Mouse (Mus musculus) B cell, adult (primary cell): ENCODE results near the gene Yif1a. TPM values are rescaled to one million over a fixed set of nuclear protein-coding genes. Genes with fewer than 3 reads are reported as not detected.

Experiments used
- total RNA-seq: library from RNA; stranded (reverse); gene quantifications from 4 replicates; pipeline ENCODE4 v1.2.4, GENCODE M21; 2023; ENCODE audit not compliant: inconsistent age

Gene Yif1a
- 30.3 to 38.1 TPM (median 35.5 TPM) in 4 replicates for total RNA-seq

DNA sequence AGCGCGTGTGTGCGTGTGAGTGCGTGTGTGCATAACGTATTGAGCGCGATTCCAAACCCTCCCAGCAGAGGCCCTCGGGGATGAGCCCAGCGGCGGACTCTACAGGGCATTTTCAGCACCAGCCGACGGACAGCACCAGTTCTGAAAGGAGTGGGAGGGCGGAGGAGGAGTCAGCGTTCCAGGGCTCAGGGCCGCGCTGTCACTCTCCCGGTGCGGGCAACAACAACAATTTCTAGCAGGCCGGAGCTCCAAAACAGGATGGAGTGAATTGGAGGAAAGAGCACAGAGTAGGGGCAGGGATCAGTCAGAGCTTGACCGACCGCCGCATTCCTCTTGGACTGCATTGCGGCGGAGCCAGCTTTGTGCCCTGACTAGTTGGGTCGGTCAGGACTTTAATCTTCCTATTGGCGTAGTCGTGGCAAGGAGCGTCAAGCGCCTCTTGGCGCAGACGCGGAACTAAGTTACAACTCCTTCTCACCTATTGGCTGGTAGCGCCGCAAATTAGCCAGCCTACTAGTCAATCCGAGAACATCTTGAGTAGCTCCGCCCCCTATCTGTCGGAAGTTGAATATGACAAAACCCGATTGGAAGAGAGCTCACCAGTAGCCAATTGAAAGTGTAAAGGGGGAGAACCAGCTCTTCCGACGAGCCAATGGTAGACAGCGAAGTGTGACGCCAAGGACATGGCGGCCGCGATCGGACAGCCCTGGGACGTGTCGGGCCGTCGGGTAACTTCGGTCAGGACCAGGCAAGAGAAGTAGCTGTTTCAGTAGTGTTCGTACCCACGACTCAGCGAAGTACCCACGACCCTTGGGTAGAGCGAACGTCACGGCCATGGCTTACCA, at the start of gene Yif1a:
Gene Yif1a, plus strand, starts transcription at position 655 of the 845 bp plus-strand sequence.

DNA sequence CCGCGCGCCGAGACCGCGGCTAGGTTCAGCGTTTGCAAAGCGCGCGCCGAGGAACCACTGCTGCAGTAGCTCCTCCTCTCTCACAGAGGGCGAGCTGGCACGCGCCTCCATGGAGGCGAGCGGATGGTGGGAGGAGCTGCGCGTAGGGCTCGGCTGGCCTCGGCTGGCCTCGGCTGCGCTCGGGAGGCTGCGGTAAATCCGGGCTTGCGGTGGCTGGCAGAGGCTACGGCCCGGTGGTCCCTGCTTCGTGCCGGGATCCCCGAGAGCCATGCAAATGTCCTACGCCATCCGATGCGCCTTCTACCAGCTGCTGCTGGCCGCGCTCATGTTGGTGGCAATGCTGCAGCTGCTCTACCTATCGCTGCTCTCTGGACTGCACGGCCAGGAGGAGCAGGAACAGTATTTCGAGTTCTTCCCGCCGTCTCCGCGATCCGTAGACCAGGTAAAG, 49.6 kb upstream of the Yif1a start, which contains the start of the genes B4gat1 and AC124502.3:
Gene B4gat1, plus strand, starts transcription at position 118 of the 448 bp plus-strand sequence.
Gene AC124502.3, plus strand, starts transcription at position 183 of the 448 bp plus-strand sequence.

DNA sequence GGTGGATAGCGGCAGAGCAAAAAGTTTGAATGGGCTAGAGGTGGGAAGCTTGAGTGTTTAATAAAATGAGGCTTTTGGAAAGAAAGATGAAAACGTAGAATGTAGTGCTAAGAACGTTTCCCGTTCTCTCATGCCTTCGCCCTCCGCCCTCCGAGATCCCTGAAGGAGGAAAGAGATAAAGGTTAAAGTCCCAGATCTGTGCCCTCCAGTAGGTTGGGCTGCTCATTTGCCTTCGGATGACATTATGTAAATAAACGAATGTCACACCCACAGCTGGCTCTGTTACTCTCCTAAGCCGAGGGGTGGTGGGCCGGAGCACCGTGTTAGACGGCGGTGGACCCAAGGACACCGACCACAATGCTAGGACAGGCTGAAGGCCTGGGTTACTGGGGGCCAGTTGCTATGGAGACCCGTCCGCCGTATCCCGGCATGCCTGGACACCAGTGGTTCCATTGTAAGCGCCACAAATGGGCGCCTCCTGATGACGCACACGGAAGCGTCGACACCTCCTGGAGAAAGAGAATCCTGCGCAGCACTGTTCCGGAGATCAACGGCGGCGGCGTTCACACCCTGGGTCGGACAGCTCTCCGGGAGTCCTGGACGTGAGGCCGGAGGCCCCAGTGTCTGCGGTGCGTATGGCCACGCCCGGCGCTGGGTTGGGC, 47.3 kb upstream of the Yif1a start, which contains the start of gene Brms1:
Gene Brms1, plus strand, starts transcription at position 493 of the 662 bp plus-strand sequence.

DNA sequence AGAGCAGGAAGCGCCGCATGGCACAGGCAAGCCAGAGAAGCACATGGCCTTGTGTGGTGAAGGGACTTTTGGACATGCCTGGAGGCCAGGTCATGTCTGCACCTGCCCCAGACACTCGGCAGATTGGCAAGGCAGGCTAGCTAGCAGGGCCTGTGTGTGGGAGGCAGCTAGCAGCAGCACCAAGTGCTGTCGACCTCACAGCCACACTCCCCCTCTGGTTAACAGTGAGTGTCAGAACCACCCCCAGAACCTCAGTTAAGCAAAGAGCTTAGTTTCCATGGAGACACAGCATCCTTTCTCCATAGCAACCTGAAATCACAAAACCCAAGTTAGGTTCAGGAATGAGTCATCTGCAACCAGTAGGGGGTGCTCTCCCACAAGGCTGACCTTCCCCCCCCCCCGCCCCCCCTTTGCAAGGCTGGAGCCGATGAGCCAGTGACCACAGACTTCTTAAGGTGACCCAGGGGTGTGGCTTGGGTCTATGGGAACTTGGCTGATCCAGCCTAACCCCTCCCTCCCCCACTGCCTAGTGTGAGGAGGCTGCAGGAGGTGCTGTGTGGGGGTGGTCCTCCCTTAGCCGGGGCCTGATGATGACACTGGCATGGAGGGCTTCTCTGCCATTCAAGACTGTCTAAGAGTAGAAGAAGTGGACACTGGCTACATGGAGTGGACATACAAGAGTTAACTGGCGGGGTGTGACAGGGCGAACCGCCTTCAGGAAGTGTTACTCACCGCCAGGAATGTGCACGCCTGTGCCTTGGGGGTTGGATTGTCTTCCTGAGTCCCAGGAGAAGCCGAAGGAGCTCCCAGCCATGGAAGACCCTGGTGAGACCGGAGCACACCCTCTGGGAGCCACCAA, 38.1 kb upstream of the Yif1a start, which contains the start of gene Rin1:
Gene Rin1, plus strand, starts transcription at position 435 of the 859 bp plus-strand sequence.

DNA sequence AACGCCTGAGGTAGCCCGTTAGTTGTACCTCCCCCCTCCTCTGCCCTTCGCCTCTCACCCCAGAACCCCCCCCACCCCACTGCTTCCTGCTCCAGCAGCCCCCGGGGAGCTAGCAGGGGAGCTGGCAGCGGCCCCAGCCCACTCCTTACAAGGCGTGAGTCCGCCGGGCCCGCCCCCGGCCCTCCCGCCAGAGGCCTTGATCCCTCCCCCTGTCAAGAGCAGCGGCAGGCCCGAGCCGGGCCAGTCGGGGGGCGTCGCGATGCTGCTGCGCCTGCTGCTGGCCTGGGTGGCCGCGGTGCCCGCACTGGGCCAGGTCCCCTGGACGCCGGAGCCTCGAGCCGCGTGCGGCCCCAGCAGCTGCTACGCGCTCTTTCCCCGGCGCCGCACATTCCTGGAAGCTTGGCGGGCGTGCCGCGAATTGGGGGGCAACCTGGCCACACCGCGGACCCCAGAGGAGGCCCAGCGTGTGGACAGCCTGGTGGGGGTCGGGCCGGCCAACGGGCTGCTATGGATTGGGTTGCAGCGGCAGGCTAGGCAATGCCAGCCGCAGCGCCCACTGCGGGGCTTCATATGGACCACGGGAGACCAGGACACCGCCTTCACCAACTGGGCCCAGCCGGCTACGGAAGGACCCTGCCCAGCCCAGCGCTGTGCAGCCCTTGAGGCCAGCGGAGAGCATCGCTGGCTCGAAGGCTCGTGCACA, 20.3 kb upstream of the Yif1a start, which contains the start of gene Cd248:
Gene Cd248, plus strand, starts transcription at position 212 of the 703 bp plus-strand sequence.

DNA sequence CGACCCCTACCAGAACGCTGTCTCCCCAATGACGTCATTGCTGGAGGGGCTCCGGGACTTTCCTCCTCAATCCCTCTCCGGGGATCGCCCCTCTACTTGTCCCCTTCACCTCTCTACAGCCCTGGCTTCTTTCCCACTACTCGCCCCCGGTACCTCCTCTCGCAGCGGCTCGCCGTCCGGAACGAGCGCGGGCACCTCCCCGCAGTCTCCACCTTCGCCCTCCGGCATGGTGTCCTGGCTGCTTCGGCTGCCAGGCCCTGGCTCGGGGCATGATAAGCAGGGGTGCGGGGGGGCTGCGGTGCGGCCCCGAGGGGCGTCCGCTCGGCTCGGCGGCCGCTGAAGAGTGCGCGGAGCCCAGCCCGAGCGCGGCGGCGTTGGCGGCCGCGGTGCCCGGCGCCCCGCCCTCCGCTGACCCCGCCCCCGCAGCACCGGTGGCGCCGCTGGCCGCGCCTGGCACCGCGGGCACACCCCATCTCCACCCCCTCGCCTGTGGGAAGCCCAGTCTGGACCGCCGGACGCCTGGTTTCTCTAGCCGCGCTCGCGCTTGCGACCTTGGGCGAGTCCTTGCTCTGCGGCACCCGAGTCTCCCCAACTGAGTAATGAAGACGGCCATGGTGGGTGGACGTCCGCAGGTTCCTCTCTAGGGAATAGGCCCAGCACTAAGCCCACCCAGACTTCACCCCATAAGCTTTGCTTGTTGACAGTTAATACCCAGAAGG, 3.0 kb upstream of the Yif1a start, which contains the start of gene Tmem151a:
Gene Tmem151a, minus strand, starts transcription at position 387 of the 719 bp plus-strand sequence.

DNA sequence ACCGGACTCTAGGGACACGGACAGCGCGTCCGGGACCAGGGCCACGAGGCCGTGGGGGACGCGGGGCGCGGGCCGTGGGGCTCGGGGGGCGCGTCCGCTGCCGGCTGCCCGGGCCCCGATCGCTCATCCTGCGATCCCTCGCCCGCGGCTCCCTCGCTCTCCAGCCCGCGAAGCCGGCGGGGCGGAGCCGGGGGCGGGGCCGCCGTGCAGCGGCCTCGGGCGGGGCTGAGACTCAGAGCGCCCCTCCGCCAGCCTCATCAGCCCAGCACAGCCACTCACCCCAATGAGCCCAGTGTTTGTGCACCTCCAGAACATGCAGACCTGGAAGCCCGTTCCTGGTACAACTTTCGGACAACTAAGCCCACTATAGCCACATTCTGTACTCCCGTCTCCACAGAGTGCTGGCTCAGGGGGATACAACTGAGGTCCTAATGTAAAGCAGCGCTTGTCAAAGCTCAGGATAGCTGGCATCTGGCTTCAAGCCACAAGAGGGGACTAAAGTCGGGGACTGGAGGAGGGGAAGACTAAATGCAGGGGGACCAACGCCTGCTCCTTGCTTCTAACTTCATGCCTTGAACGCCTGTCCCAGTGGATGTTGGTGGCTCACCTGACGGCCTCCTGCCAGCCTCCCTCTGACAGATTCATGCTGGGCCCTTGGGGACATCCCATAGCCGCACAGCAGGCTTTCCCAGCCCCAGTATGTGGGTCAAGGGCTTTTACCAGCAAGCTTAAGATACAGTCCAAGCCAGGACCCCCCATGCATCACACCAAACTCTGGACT, 10.2 kb downstream of the Yif1a start, which contains the start of gene Cnih2:
Gene Cnih2, minus strand, starts transcription at position 159 of the 781 bp plus-strand sequence.

DNA sequence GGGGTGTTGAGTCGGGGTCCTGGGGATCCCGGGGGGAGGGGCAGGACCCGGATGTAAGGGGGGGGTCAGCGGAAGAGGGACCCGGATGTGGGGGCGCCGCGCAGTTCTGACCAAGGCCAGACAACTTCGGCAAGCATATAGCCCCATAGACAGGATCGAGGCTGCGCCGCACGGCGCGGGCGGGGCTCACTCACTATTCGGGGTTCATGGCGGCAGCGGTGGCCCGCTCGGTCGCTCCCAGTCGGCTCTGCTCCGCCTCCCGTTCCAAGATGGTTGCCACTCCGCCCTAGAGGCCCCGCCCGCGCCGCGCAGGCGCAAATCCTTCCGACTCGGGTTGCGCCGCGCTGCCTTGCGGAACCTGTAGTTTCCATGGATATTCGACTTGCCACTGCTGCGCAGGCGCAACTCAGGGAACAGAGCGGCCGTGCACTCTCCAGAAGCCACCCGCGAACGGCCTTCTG, 18.4 kb downstream of the Yif1a start, which contains the start of gene Rab1b:
Gene Rab1b, minus strand, starts transcription at position 342 of the 461 bp plus-strand sequence.

DNA sequence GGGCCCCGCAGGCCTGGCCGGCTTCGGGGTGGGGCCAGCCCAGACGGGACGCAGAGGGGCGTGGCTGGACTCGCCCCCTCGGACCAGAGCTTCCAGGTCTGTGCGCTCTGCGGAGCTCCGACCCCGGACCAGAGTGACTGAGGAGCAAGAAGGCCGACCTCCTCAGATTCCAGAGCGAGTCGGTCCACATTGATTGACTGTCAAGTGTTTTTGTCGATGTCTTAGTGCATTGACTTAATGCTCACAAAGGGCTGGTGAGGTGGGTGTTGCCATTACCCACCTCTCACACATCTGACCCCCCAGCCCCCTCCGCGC, 30.0 kb downstream of the Yif1a start, which contains the start of gene Klc2:
Gene Klc2, minus strand, starts transcription at position 177 of the 315 bp plus-strand sequence.

Other genes with a start within 250 kb of the Yif1a start
- gene Ccs, start 249.2 kb upstream of the Yif1a start, total RNA-seq: 22.2 to 26.6 TPM (median 24.0 TPM) in 4 replicates
- gene Ccdc87, start 249.2 kb upstream of the Yif1a start, total RNA-seq: not detected in 4 replicates
- gene Ctsf, start 233.4 kb upstream of the Yif1a start, total RNA-seq: 0.63 to 1.5 TPM (median 1.4 TPM) in 3 of 4 replicates, not detected in the other
- not detected in 4 replicates for gene Actn3, start 210.6 kb upstream of the Yif1a start, total RNA-seq
- 7.2 to 12.1 TPM (median 9.8 TPM) in 4 replicates for gene Zdhhc24, start 209.9 kb upstream of the Yif1a start, total RNA-seq
- 2.5 to 5.7 TPM (median 2.9 TPM) in 4 replicates for gene Bbs1, start 181.9 kb upstream of the Yif1a start, total RNA-seq
- gene Dpp3, start 160.3 kb upstream of the Yif1a start, total RNA-seq: 71.4 to 78.7 TPM (median 76.1 TPM) in 4 replicates
- 1.1 to 4.0 TPM (median 1.6 TPM) in 4 replicates for gene Peli3, start 145.4 kb upstream of the Yif1a start, total RNA-seq
- gene Mrpl11, start 126.4 kb upstream of the Yif1a start, total RNA-seq: 31.3 to 42.8 TPM (median 37.5 TPM) in 4 replicates
- gene Npas4, start 98.2 kb upstream of the Yif1a start, total RNA-seq: 0.22 TPM in 1 of 4 replicates, not detected in the others
- gene Slc29a2, start 64.7 kb upstream of the Yif1a start, total RNA-seq: 2.3 to 4.6 TPM (median 3.6 TPM) in 4 replicates
- gene B4gat1, start 49.7 kb upstream of the Yif1a start, total RNA-seq: 1.0 to 3.7 TPM (median 2.2 TPM) in 4 replicates
- 2.1 to 4.3 TPM (median 3.1 TPM) in 4 replicates for gene AC124502.3, start 49.6 kb upstream of the Yif1a start, total RNA-seq
- 59.2 to 67.2 TPM (median 63.0 TPM) in 4 replicates for gene Brms1, start 47.2 kb upstream of the Yif1a start, total RNA-seq
- 1.8 to 3.9 TPM (median 3.1 TPM) in 4 replicates for gene Rin1, start 38.1 kb upstream of the Yif1a start, total RNA-seq
- 0.18 TPM in 1 of 4 replicates, not detected in the others for gene Cd248, start 20.5 kb upstream of the Yif1a start, total RNA-seq
- 0.13 to 0.96 TPM in 2 of 4 replicates, not detected in the others for gene Tmem151a, start 3.0 kb upstream of the Yif1a start, total RNA-seq
- gene Cnih2, start 10.0 kb downstream of the Yif1a start, total RNA-seq: 0.78 to 1.9 TPM (median 1.5 TPM) in 4 replicates
- 101 to 112 TPM (median 105 TPM) in 4 replicates for gene Rab1b, start 18.5 kb downstream of the Yif1a start, total RNA-seq
- 34.5 to 38.0 TPM (median 36.7 TPM) in 4 replicates for gene Klc2, start 30.0 kb downstream of the Yif1a start, total RNA-seq
- gene Pacs1, start 184.6 kb downstream of the Yif1a start, total RNA-seq: 72.2 to 78.0 TPM (median 74.1 TPM) in 4 replicates
- 317 to 332 TPM (median 327 TPM) in 4 replicates for gene Sf3b2, start 206.9 kb downstream of the Yif1a start, total RNA-seq
- not detected in 4 replicates for gene Gal3st3, start 209.8 kb downstream of the Yif1a start, total RNA-seq
- not detected in 4 replicates for gene Catsper1, start 247.2 kb downstream of the Yif1a start, total RNA-seq